In the genomic region with DNA sequence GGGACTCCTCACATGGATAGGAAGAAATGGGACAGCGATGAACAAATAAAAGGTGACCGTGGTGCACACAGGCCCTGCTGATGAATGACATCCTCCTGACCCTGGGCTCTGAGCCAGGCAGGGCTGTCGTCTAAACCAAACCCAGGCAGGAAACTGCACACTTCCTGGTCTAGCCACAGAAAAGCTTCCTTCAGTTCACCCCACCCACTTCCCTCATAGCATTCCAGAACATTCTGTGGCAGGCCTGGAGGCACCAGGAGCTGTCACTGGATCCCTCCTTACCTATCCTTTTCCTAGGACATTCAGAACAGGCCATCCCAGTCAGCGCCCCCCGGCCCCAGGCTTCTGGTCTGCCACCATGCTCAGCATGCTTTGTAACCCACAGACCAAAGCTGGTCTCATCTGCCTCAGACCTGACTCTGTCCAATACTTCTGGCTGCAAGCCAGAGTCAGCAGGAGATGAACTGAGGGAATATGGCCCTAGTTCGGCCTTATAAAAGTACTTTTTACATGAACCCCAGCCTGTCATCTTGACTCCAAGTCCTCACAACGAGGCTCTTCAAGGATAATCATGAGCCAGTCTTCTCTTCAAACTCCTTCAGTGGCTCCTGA, we compare ENCODE assay signal across 9 mouse cellular contexts. TPM values are rescaled to one million over a fixed set of nuclear protein-coding genes. Genes with fewer than 3 reads are reported as not detected.
A peak's percentile ranks its signal among the peaks of the same experiment; 100 is the strongest.
DNase-seq lines count a peak whose midpoint lies in the region; ATAC-seq and TF ChIP-seq lines count a peak whose summit lies in the region.
"Had no signal": no experiment of that assay in that cellular context is flagged by ENCODE, and none has a peak within 500 bp of the region (broad histone marks: within the 10 kb centered on the region; RNA-seq: fewer than 3 reads in every experiment).

No protein-coding gene starts in this region.

- ATAC-seq in CD4-positive, CD25-positive, alpha-beta regulatory T cell, adult 4 months = peak; percentile 99
- peak; percentile 20; the same call in 1 of the 2 replicates for ATAC-seq in embryonic facial prominence, embryonic 14.5 days (ENCODE audit: low read depth)
- ATAC-seq in hematopoietic stem cell, adult 5-6 weeks (replicated peaks in 1 of 2; ENCODE audit: insufficient read depth in 1 of 2, low FRiP score in 2 of 2, low TSS enrichment in 1 of 2, low read depth in 1 of 2, poor library complexity in 2 of 2, severe bottlenecking in 2 of 2) = peak; percentile 85 to 92

- DNase-seq in cerebellum, adult 2 months = peak in 1 of 2 experiments; percentile 11
- no peak for DNase-seq in cerebellum, postnatal 4 days (ENCODE audit: low spot score in 2 of 2)
- DNase-seq in embryonic facial prominence, embryonic 14.5 days (ENCODE audit: low spot score) = peak; percentile 78
- peak; percentile 33 for DNase-seq in liver, adult 2 months (ENCODE audit: extremely low read depth, low read depth, low spot score)
- DNase-seq in spleen, postnatal 36 days (ENCODE audit: low spot score in 2 of 2) = peak; percentile 60
- no peak for DNase-seq in adipocyte (ENCODE audit: low spot score)

- H3K27me3 ChIP-seq in cerebellum, adult 2 months (ENCODE audit: control insufficient read depth, insufficient read depth, low read length) = no peaks in the 10 kb centered on the region
- no peaks in the 10 kb centered on the region for H3K27me3 ChIP-seq in embryonic facial prominence, embryonic 14.5 days (replicated peaks; ENCODE audit: control insufficient read depth, insufficient read depth, low read length)
- no peaks in the 10 kb centered on the region for H3K27me3 ChIP-seq in liver, adult 2 months (ENCODE audit: control insufficient read depth, insufficient read depth, low read length)

- no peaks in the 10 kb centered on the region for H3K79me2 ChIP-seq in liver, adult 2 months (ENCODE audit: control insufficient read depth, insufficient read depth, low read length)

- 57% methylated on average over 7 of the region's 7 CpGs for WGBS in cerebellum, adult 2 months
- WGBS in embryonic facial prominence, embryonic 14.5 days = 43% methylated on average over 7 of the region's 7 CpGs
- WGBS in liver, adult 2 months = 51% methylated on average over 7 of the region's 7 CpGs

- H3K36me3 ChIP-seq in embryonic facial prominence, embryonic 14.5 days (ENCODE audit: control insufficient read depth, insufficient read depth, low read length) = no peaks in the 10 kb centered on the region
- no peaks in the 10 kb centered on the region for H3K36me3 ChIP-seq in liver, adult 2 months (ENCODE audit: control insufficient read depth, insufficient read depth, low read length)

- H3K4me3 ChIP-seq in cerebellum, adult 2 months (replicated peaks; ENCODE audit: insufficient read depth, low read depth, low read length) = no peak overlapping the region
- no peak overlapping the region for H3K4me3 ChIP-seq in embryonic facial prominence, embryonic 14.5 days (ENCODE audit: low read depth, low read length)
- no peak overlapping the region for H3K4me3 ChIP-seq in liver, adult 2 months (ENCODE audit: insufficient read depth, low read depth, low read length)
- H3K4me3 ChIP-seq: erythroblast, embryonic 14.5 days had no signal

- H3K9me3 ChIP-seq in embryonic facial prominence, embryonic 14.5 days (ENCODE audit: control insufficient read depth, low read length) = no peaks in the 10 kb centered on the region

- no peak for TF ChIP-seq CTCF in cerebellum, adult 2 months (IDR thresholded peaks at IDR 0.05; ENCODE audit: borderline replicate concordance, insufficient read depth, low read depth, low read length)
- TF ChIP-seq CTCF in liver, adult 2 months (IDR thresholded peaks at IDR 0.05; ENCODE audit: low read depth, low read length) = no peak

- no peak for TF ChIP-seq POLR2A in cerebellum, adult 2 months (IDR thresholded peaks at IDR 0.05; ENCODE audit: borderline replicate concordance, insufficient read depth, low read length)
- no peak for TF ChIP-seq POLR2A in liver, adult 2 months (IDR thresholded peaks at IDR 0.05; ENCODE audit: extremely low read depth, insufficient read depth, low read length)

- H3K4me2 ChIP-seq in embryonic facial prominence, embryonic 14.5 days (ENCODE audit: low read depth, low read length) = no peak overlapping the region

- peak overlapping the region; percentile 27; the same call in 1 of the 2 replicates for H3K9ac ChIP-seq in embryonic facial prominence, embryonic 14.5 days (ENCODE audit: low read depth, low read length)
- no peak overlapping the region for H3K9ac ChIP-seq in liver, adult 2 months (ENCODE audit: low read depth, low read length)

- H3K4me1 ChIP-seq in cerebellum, adult 2 months (ENCODE audit: control insufficient read depth, insufficient read depth, low read length) = no peaks in the 10 kb centered on the region
- peaks cover 44% of the 10 kb centered on the region for H3K4me1 ChIP-seq in embryonic facial prominence, embryonic 14.5 days (ENCODE audit: control insufficient read depth, insufficient read depth, low read length)
- 0 out of 2 replicates have a peak, but pooled peaks cover 3% of the 10 kb centered on the region for H3K4me1 ChIP-seq in liver, adult 2 months (ENCODE audit: control insufficient read depth, insufficient read depth, low read length)

- peak overlapping the region; percentile 65 for H3K27ac ChIP-seq in cerebellum, adult 2 months (ENCODE audit: insufficient read depth, low read length)
- peak overlapping the region; percentile 63 for H3K27ac ChIP-seq in embryonic facial prominence, embryonic 14.5 days (replicated peaks; ENCODE audit: low read depth, low read length)
- peak overlapping the region; percentile 64 for H3K27ac ChIP-seq in liver, adult 2 months (replicated peaks; ENCODE audit: insufficient read depth, low read depth, low read length)

RNA-seq across cellular contexts. Expression of gene Rph3al, which starts 2.3 kb away (rescaled TPM):
- 3.6 and 4.7 TPM in 2 replicates for polyA plus RNA-seq in cerebellum, adult 2 months (2012; rRNA removed)
- 1 to 10 TPM; 6.3 to 7.9 TPM for polyA plus RNA-seq in CD4-positive, CD25-positive, alpha-beta regulatory T cell, adult 4 months (2017; shearing (Covaris generic))
- 3.0 TPM in 2 replicates for polyA plus RNA-seq in embryonic facial prominence, embryonic 14.5 days (2014; fragmentation: Nextera tagmentation; extraction: Ambion mirVana)
- 2.6 and 4.4 TPM in 2 replicates for total RNA-seq in hematopoietic stem cell, adult 5-6 weeks (2017)
- 1.3 and 1.7 TPM in 2 replicates for total RNA-seq in liver, adult 2 months (2014; rRNA removed)
- 1.9 and 2.4 TPM in 2 replicates for polyA plus RNA-seq in liver, adult 2 months (2012; rRNA removed)
- polyA plus RNA-seq: erythroblast, embryonic 14.5 days had no signal

Comparison
In these comparisons a context has a peak if more than half of its experiments do, and no peak if none do; other contexts are left out.
1. DNase-seq: peak in embryonic facial prominence, embryonic 14.5 days (single experiment), liver, adult 2 months (single experiment) and spleen, postnatal 36 days (2 of 2); none in cerebellum, postnatal 4 days (0 of 2) and adipocyte (single experiment).
2. ATAC-seq: peak in every context shown above with its lines; median percentile 99 in CD4-positive, CD25-positive, alpha-beta regulatory T cell, adult 4 months; 88 in hematopoietic stem cell, adult 5-6 weeks; 20 in embryonic facial prominence, embryonic 14.5 days.
3. Peak in every context shown above with its lines, with median percentiles within 50 percentile points of each other: H3K27ac ChIP-seq.